Mouse (Mus musculus) cerebellum, adult 2 months (tissue): ENCODE measurements at regions not wholly inside any gene's neighbourhood (a gene's known extent, or its start where the extent isn't known, plus 50 kb on each side); places are given as distances from the start of the nearest gene placed in this dataset.

Experiments used
- CTCF ChIP-seq: fragments of 200-500 bp; IDR thresholded peaks from 2 replicates; pipeline ENCODE4 v1.5.1; 2011; ENCODE audit warnings: low read depth, mild to moderate bottlenecking, control low read depth, low read length, moderate library complexity, borderline replicate concordance; ENCODE audit not compliant: insufficient read depth
- POLR2A ChIP-seq: fragments of 200-500 bp; IDR thresholded peaks from 2 replicates; pipeline ENCODE4 v1.6.1; 2011; ENCODE audit warnings: low read length, control low read depth, borderline replicate concordance; ENCODE audit not compliant: insufficient read depth

- TF ChIP-seq POLR2A = no peak
- TF ChIP-seq CTCF = no peak
These were observed 346.1 kb upstream of the Gm26657 start for GRCm38 (mm10) chr4:56393793-56394192.
